Mouse (Mus musculus): ENCODE measurements around the gene C1qtnf5.

Gene C1qtnf5

DNA sequence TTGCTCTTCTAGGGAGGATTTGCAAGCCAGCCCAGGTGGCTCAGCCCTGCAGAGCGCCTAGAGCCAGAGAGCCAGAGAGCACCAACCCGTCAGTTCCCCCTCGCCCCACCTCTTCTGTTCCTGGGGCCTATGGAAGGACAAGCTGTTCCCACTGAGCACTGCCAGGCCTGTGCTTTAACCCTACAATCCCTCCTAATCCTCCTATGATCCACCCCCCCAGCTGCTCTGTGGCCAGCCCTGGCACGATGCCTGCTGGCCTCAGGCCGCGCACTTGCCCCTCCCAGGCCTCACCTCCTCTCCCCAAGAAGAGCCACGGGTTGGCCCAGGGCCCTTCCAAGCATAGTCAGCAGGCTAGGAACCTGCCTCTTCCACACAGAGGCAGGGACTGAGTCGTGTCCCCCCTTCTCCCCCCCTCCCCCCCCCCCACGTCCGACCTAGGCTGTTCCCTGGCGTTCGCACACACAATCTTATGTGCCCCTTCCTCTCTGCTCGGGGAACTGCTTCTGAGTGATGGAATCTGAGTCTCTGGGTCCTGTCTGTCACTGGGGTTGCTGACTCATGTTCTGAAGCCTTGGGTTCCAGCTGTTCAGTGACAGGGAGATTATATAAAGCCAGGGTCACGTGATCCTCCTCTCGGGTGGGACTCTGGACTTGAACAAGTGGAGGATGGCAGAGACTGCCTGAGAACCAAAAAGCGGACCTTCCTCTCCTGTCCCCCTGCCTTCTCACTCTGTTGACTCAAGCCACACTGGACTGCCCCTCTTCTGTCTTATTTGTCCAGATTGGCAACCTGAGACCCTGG is 27.9 kb upstream of the C1qtnf5 start:
- in situ Hi-C loops (cut with MboI, MseI) = loop anchor here (25.0 kb wide), 3 partner anchors 342 to 1967 kb away; partner anchors contain the start of genes Nectin1 and Sorl1

DNA sequence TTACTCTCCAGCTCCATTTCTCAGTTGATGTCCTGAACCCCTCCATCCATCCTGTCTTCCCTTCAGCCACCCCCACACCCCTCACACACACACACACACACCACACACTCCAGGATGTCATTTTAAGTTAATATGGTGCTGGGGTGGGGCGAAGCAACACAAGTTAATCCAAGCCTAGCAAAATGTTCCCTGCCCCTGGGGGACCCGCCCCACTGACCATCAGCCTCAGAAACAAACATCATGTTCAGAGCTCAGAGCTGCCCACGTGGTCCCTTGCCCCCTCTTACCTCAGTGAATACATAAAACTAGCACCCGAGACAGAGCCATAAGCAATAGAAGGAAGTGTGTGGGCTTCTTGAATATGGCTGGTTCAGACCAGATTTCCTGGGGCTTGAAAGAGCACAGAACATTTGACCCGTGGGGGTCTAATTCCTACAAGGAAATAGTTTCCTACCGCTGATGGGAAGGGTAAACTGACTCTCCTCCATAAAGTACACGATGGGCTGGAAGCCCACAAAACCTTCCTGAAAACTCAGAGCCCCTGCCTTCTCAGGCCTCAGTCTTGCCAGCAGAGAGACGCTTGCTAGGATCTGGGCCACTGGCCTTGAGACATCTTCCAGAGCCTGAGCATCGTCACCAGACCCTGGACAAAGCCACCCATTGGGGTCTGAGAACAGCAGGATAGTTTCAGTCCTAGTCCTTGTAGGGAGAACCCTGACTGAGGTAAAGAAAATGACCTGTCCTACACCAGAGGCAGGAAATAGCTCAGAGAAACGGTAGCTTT is 26.9 kb upstream of the C1qtnf5 start:
- in situ Hi-C loops (cut with MboI, MseI) = loop anchor here (25.0 kb wide), 3 partner anchors 343 to 1968 kb away; partner anchors contain the start of genes Nectin1 and Sorl1

DNA sequence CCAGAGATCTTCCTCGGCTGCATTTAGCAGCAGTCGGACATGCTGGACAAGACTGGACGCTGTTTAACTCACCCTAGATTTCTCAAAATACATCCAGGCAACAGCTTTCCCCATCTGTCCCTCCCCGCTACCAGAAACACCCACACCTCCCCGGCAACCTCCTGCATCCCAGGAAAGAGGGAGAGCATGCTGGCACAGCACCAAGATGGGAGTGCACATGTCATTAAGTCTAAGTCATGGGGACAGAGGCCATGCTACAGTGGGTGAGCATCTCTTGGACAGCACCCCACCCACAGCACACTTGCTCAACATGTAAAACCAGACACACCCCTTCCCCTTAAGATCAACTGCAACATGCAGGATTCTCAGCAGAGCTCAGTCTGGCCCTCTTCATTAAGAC is 26.1 kb upstream of the C1qtnf5 start:
- in situ Hi-C loops (cut with MboI, MseI) = loop anchor here (25.0 kb wide), 3 partner anchors 344 to 1969 kb away; partner anchors contain the start of genes Nectin1 and Sorl1

DNA sequence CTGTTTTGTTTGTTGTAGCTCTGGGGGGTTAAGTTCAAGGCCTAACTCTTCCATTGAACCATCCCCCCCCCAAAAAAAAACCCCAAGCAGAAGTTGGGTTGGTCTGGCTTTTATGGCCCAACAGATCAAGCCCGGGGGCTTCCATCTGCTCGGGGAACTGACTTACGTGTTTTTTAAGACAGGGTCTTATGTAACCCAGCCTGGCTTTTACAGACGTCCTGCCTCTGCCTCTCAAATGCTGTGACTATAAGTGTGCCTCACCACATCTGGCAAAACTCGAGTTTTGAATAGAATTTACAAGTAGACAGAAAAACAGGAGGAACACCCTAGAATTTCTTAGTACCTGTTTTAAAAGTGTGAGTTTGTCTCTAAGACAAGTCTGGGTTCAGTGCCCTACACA is 25.5 kb upstream of the C1qtnf5 start:
- in situ Hi-C loops (cut with MboI, MseI) = loop anchor here (25.0 kb wide), 3 partner anchors 344 to 1969 kb away; partner anchors contain the start of genes Nectin1 and Sorl1

DNA sequence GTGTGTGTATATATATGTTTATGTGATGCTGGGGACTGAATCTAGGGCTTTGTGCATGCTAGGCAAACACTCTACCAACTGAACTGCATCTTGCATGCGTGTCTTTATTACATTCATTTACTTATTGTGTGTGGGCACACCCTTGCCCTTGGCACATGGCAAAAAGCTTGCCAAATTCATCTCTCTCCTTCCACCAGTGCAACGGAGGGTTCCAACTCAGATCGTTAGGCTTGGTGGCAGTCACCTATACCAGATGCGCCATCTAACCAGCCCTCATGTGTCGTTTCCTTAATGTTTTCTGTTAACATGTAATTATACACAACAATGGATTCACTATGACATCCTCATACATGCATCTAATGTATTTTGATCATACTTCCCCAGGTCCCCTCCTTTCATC is 24.8 kb upstream of the C1qtnf5 start:
- in situ Hi-C loops (cut with MboI, MseI) = loop anchor here (25.0 kb wide), 3 partner anchors 345 to 1970 kb away; partner anchors contain the start of genes Nectin1 and Sorl1

DNA sequence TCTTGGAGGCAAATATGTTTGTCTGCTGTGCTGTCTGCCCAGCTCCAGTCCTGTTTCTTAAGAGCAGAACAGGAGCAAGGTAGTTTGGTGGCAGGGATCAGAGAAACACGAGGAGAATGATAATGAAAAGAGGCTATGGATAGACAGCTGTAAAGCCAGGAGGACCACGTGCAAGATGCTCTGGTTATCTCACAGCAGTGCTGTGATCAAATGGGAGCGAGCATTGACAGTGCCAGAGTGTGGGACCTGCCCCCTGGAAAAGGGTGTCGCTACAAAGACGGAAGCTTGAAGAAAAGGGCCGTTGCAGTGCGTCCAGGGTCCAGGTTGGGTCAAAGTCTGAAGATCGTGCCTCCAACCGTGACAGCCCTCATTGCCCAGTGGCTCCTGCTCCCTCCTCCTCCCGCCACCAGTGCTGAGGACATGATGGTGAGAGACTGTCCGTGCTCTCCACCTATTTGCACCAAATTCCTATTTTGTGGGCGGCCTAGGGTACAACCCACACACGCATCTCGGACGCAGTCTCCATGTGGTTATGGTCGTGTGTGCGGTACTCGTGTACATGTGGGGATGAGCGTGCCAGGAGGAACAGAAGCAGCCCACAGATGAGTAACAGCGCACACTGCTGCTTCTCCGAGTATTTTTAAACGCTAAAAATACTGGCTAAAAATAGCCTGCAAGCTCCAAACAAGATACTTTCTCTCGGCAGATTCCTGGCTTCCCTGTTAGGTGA is 23.5 kb upstream of the C1qtnf5 start:
- in situ Hi-C loops (cut with MboI, MseI) = loop anchor here (25.0 kb wide), 3 partner anchors 346 to 1971 kb away; partner anchors contain the start of genes Nectin1 and Sorl1

DNA sequence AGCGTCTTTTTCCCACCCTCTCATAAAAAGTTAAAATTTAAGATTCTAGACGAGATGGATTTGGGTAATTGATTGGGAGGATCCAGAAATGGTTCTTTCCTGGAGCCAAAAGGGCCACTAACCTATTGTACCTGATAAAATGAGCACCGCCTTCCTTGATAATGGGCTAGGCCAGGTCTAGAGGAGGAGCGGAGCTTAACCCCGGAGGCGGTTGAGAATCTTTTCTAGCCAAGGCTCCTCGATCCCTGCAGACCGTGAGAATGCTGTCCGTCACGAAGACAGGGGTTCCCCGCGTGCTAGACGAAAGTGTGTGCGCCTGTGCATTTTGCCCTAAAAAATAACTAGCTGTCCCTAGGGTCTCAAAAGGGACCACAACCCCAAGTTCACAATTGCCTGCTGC is 22.8 kb upstream of the C1qtnf5 start:
- in situ Hi-C loops (cut with MboI, MseI) = loop anchor here (25.0 kb wide), 3 partner anchors 347 to 1972 kb away; partner anchors contain the start of genes Nectin1 and Sorl1

DNA sequence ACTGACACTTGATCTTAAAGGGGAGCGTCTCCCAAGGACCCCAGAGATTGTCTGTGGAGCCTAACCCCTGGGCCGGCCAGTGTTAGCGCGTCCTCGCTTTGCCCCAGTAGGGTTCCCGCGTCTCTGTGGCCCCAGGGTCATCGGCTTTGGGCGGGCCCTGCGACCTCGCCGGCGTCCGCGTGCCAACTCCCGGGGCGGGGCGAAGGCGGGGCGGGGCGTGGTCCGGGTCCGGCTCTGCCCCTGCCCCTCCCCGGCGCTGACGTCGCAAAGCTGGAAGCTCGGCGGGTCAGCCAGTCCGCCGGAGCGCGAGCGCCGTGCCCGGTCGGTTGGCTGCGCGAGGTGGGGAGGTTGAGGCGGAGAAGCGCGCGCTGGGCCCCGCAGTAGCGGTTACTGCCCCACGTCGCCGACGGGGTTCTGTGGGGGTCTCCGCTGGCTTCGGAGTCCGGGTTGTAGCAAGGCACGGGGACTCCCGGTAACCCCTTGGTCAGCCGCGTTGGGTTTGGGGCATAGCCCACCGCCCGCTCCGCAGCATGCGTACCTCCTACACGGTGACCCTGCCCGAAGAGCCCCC is 22.3 kb upstream of the C1qtnf5 start:
- in situ Hi-C loops (cut with MboI, MseI) = loop anchor here (25.0 kb wide), 3 partner anchors 347 to 1972 kb away; partner anchors contain the start of genes Nectin1 and Sorl1

DNA sequence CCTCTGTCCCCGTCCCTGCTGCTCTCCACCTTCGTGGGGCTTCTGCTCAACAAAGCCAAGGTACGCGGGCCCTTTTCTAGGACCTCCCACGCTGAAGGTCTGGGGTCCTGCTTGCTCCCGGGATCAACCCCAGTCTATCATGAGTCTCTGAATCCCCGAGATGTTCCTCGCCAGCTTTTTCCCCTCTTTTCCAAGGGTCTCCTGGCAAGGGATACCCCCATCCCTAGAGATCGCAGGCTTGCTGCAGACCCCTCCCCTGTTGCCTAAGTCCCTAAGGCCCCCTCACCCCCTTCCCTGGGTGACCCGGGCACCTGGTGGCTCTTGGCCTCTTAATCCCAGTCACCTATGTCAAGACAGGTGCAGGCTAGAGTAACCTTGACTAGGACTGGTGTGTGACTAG is 21.8 kb upstream of the C1qtnf5 start:
- in situ Hi-C loops (cut with MboI, MseI) = loop anchor here (25.0 kb wide), 3 partner anchors 348 to 1973 kb away; partner anchors contain the start of genes Nectin1 and Sorl1

DNA sequence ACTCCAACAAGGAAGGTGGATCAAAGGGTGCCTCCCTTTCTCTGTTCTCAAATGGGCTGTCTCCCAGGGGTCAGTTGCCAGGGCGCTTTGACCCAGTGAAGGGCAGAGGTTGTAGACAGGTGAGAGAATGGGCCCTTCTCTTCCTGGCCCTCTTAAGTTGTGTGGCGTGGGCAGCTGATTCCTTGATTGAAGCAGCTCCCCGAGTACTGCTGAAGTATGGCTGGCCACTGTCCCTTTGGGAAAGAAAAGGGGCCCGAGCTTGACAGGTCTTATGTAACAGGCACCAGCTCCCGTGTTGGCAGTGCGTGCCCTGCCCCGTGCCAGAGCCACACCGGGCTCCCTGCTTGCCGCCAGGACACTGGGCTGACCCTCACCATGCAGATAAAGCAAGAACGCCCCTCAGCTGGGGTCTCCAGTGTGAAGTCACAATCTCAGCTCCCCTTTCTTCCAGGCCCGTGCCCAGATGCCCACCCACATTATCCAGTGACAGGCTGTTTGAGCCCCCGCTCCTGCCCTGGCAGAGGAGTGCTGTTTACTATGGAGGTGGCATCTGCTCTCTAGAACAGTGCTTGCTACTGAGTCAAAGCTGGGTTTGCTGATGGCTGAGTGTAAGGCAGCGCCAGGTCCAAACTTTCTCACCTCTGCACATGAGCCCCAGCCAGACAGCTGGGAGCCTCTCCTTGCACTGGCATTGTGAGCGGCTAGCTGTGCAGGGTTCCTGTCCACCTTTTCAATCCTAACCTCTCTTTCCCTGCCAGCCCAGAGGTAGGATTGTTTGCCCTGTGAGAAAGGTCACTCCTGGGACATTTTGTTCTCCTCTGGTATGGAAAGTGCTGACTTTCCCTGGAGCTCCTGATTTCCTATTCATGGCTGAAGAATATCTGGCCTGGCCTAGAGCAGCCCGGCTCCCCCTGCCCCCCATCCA is 21.0 kb upstream of the C1qtnf5 start:
- in situ Hi-C loops (cut with MboI, MseI) = loop anchor here (25.0 kb wide), 3 partner anchors 349 to 1974 kb away; partner anchors contain the start of genes Nectin1 and Sorl1

DNA sequence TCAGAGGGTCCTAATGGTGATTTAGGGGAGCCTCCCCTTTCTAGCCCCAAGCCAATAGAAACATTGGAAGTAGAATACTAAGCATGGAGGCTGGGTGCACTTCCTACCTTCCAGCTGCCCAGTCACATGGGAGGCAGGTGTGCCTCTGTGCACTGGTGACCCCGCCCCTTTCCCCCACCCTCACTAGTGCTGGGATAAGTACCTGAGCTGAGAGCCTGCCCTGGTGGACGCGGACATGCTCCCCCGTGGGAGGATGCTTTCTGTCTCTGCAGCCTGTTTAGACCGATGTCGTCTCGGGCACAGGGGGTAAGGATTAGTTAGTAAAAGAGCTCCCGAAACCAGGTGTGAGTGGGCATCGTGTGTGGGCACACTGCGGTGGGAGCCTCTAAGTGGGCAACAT is 20.1 kb upstream of the C1qtnf5 start:
- in situ Hi-C loops (cut with MboI, MseI) = loop anchor here (25.0 kb wide), 3 partner anchors 350 to 1975 kb away; partner anchors contain the start of genes Nectin1 and Sorl1

DNA sequence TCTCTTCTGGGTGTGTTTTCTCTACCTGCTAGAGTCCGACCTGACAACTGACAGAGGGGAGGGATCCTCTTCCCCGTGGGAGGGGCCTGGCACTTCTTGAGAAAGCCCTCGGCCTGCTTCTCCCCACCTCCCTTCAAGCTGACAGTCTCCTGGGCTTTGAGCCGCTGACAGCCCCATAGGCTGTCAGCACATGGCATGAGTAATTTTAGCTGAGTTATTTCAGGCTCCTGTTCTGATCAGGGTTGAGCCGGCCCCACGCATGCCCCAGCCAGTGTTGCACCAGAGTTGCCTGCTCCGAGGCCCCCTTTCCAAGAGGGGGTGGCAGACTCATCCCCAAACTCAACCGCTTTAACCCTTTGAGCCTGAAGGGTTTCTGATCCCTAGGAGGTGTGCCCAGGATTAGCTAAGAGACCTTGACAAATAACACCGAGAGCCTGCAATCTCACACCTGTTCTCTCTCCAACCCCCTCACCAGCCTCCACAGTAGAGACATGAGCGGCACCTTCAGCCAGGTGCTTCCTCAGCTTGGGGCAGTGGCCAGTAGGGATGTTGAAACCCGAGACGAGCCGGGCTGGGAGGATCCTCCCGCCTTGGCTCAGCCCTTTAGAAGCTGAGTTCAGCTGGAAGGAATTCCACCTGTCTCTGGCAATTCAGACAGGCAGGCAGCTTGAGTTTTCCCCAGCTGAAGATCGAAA is 19.1 kb upstream of the C1qtnf5 start:
- in situ Hi-C loops (cut with MboI, MseI) = loop anchor here (25.0 kb wide), 3 partner anchors 351 to 1976 kb away; partner anchors contain the start of genes Nectin1 and Sorl1

DNA sequence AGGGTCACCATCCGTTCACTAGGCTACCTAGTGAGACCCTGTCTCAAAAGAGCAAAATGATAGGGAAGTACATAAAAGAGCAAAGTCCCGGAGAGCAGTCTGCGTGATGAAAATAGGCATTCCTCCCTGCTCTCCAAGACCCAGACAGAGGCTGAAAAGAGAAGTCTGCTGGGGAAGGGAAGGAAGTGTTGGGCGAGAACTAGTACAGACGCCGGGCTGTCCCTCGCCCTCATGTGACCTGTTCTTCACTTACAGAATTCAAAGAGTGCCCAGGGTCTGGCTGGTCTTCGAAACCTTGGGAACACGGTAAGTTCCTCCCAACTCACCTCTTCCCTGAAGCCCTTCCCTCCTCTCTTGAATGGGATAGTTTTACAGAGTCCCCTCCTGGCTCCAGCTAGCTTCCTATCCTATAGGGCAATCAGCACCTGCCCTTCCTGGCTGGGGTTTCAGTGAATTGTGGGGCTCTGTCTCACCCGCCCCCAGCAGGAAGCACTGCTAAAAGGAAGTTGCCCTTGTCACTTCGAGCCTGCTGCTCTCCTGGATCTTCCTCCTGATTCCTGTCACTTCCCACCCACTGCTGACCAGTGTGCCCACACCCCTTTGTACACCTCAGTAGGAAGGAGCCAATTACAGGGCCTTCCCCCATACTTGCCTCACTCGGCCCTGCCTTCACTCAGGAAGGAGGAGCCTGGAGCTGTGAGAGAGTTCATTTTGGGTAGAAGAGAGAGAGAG is 18.0 kb upstream of the C1qtnf5 start:
- in situ Hi-C loops (cut with MboI, MseI) = loop anchor here (25.0 kb wide), 3 partner anchors 352 to 1977 kb away; partner anchors contain the start of genes Nectin1 and Sorl1

DNA sequence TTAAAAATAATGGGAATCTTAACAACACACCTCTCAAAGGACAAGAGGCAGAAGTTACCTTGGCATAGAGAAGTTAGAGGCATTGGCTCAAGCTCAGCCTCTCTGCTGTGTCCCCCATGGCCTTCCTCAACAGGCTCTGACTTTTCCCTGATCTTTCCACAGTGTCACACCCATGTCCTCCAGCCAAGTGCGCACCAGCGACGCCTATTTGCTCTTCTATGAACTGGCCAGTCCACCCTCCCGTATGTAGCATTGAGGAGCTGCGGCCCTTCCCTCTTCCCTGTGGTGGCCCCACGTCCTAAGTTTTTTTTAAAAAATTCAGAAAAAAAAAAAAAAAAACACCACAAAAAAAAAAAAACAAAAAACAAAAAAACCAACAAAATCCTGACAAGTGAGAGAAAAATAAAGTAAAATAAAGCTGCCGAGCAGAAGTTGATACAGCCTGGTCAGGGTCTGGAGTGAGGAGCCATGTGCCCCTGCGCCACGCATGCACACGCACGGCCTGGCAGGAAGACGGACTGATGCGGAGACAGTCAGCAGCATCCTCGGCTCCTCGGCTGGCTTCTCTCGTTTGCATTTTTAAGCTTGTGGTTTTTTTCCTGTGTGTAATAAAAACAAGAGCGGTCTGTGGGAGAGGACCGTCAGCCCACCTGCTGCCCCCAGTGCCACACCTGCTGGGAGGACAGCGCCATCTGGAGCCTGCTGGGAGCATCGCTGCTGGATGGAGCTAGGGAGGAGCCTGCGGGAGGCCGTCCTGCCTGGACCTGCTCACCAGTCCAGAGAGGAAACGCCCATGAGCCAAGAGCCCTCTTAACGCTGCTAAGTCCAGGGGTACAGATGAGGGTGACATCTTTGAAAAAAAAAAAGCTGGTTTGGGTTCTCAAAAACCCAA is 13.2 kb upstream of the C1qtnf5 start:
- in situ Hi-C loops (cut with MboI, MseI) = loop anchor here (25.0 kb wide), 3 partner anchors 357 to 1982 kb away; partner anchors contain the start of genes Nectin1 and Sorl1

DNA sequence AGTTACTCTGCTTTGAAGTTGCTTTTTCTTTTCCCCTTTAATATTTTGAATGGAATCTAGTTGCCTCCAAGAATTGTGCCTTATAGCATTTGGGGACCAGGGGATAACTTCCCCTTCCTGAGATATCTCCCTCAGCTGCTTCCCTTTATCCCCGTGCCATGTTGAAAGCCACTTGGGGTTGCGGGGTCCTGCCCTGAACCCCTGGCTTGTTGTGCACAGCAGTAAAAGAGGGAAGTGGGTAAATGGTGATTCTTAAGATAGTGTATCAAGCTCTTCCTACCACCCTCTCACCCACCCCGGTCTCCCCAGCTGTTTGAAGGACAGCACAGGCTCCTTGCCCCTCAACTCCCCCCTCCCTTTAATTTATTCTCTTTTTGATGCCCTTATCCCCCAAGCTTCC is 12.3 kb upstream of the C1qtnf5 start:
- in situ Hi-C loops (cut with MboI, MseI) = loop anchor here (25.0 kb wide), 3 partner anchors 357 to 1982 kb away; partner anchors contain the start of genes Nectin1 and Sorl1

DNA sequence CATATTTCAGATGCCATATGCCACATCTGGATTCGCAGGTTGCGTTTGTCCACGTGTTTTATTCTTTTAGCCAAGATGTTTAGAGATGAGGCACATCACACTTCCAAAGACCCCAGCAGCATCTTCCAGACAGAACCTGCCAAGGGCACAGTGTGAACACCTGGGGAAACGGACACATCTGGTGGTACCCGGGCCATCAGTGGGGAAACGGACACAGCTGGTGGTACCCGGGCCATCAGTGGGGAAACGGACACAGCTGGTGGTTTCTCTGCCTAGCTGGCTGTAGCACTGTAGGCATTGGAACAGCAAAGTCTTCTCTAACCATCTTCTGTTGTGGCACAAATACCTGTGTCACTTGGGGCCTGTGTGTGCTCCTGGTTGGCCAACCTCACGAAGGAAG is 11.3 kb upstream of the C1qtnf5 start:
- in situ Hi-C loops (cut with MboI, MseI) = loop anchor here (25.0 kb wide), 3 partner anchors 358 to 1983 kb away; partner anchors contain the start of genes Nectin1 and Sorl1

DNA sequence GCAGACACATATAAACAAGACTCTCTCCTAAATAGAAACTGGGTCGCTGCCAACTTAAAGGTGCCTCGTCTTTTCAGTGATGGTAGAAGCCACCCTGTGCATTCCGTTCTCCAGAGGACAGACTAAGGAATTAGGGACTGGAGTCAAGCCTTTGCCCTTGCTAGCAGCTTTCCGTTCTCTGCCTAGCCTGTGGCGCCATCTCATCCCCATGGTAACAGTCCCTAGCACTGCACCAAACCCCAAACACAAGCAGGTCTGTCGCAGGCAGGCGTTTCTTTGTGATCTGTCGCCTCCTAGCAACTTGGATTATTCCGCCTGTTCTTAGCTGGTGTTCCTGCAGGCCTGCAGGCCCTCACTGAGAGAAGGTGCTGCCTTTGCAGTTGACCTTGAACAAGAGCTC is 10.5 kb upstream of the C1qtnf5 start:
- in situ Hi-C loops (cut with MboI, MseI) = loop anchor here (25.0 kb wide), 3 partner anchors 359 to 1984 kb away; partner anchors contain the start of genes Nectin1 and Sorl1
